Mouse (Mus musculus) liver, embryonic 14.5 days (tissue): ENCODE results near the gene Rpl31.

Source experiments
- CTCF ChIP-seq: IDR thresholded peaks from 2 replicates; pipeline ENCODE4 v1.5.1; 2016; ENCODE audit warnings: antibody characterized with exemption, low read depth, control low read depth
- EP300 ChIP-seq: IDR thresholded peaks from 2 replicates; pipeline ENCODE4 v1.6.1; 2016; ENCODE audit warnings: antibody characterized with exemption, low read depth

DNA sequence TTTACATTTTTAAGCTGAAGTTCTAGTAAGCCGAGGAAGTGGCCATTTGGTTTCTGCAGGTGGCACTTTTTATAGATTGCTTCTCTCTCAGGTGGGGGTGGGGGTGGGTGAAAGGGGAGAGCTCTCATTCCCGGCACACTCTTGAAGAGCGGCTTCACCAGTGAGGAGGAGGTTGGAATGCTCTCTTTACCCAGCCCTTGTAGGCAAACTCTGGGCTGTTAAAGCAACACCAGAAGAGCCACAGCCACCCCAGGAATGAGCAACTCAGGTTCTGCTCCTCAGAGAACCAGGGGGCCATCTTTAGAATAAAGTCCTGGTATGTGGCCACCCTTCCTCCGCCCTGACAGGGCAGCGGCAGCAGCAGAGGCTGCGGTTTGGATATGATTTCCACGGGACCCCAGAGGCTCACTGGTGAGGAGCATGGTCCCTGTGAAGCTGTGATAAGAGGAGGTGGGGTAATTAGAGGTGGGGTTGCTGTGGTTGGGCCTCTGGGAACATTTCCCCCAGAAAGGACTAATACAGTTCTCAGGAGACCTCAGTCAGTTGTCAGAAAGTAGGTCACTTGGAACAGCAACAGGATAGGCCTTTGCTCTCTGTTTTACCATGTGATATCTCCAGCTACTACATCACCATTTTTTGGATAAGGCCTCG is 25.7 kb downstream of the Rpl31 start:
- TF ChIP-seq CTCF: no peak
- TF ChIP-seq EP300: peak; percentile 74
